Mouse (Mus musculus) frontal cortex, adult 2 months (tissue): ENCODE results near the gene Ttc28. TPM values are rescaled to one million over a fixed set of nuclear protein-coding genes. Genes with fewer than 3 reads are reported as not detected.

ENCODE experiments used
- DNase-seq, 2 experiments: peaks; one replicate each; pipeline ENCODE4 v3.0.0; 2022; ENCODE audit warnings: low spot score in 1 of 2; ENCODE audit errors: extremely low spot score in 1 of 2
- polyA plus RNA-seq: library from polyadenylated mRNA; depleted of rRNA; stranded (reverse); fragments of >200 nt; gene quantifications from 2 replicates; pipeline ENCODE4 v1.2.3, GENCODE M21; 2012

Gene Ttc28
- polyA plus RNA-seq, 1 experiment, result 7.3 TPM

- DNase-seq, result no peak
These were observed 162.3 kb downstream of the Ttc28 start for GRCm38 (mm10) chr5:111041952-111042351.

- no peak for DNase-seq
These were observed 164.6 kb downstream of the Ttc28 start for GRCm38 (mm10) chr5:111044193-111044592.

DNA sequence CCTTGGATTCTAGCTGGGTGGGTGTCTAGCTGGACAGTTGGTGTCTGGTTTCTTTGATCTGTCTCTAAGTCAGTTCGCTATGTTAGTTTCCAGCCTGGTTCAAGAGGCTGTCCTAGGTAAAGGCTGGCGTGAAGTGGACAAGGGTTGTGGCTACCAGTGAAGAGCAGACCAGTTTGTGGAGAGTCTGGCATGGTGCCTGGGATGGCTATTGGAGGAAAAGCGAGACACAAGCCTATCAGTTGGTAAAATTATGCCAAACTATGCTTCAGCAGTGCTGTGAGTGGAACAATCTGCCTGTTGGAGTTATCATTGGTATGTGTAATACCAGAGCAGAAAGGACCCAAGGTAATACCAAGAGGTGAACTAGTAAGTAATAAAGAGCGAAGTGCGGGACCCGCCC, 166.8 kb downstream of the Ttc28 start:
- DNase-seq, result no peak

DNA sequence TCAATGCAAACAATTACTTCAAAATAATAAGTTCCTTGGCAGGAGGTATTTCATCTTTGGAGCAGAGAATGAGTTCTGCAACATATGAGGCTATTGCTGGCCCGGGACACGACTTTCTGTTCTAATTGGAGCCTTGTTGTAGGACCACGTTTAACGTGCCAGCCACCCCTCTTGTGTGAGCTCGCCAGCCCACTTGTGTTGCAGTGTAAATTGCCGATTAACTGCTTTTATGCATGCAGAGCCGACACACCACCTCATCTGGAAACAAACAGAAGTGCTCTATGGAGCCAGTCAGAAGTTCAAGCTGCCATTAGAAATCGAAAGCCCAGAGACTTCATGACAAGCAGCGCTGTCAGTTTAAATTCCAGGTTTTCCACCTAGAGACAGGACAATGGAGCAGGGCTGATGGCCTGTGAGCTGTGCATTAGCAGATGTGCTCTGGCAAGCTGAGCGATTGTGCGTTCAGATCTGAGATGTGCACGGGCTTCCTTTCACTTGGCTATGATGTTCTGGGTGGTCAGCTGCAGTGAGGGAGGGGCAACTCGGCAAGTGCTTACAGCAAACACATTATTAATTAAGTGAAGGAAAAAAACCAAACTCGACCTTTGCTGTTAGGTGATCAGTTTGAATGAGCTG, 167.4 kb downstream of the Ttc28 start:
- no peak for DNase-seq

- DNase-seq, result no peak
These were observed 168.4 kb downstream of the Ttc28 start for GRCm38 (mm10) chr5:111048036-111048435.

DNA sequence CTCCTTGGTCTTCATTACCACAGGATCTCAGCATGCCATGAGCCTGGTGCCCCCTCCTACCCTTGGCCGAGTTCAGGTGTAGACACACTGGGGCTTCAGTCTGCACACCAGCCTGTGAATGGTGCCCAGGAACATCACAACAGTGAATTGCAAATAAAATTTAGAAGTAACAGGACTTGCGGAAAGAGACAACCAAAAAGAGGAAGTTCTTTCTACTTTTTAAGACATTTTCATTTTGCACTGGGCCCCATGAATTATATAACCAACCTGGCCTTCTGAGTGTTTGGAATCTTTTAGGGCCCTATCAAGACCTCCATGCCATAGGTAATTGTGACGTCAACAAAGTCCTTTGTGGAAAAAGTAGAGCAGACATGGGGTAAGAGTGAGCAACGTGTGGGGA, 170.0 kb downstream of the Ttc28 start:
- DNase-seq, result no peak

DNA sequence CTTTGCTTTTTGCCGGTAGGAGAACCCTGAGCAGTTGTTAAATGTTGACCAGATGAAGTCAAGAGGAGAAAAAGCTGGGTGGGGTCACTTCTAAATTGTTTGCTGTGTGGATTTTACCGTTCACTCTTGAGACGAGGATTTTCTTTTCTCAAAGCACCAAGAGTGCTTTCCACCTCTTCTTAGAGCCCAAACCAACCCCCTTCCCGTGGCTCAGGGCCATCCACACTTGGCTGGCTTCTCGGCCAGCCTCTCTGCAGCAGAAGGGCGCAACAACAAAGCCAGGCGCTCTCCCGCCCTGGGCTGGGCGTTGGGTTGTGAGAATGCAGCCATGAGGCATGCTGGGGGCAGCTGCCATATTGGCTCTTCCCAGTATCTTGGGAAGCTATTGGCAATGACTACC, 170.5 kb downstream of the Ttc28 start:
- DNase-seq, result no peak

GRCm38 (mm10) chr5:111054380-111054779, 174.8 kb downstream of the Ttc28 start:
- no peak for DNase-seq

DNA sequence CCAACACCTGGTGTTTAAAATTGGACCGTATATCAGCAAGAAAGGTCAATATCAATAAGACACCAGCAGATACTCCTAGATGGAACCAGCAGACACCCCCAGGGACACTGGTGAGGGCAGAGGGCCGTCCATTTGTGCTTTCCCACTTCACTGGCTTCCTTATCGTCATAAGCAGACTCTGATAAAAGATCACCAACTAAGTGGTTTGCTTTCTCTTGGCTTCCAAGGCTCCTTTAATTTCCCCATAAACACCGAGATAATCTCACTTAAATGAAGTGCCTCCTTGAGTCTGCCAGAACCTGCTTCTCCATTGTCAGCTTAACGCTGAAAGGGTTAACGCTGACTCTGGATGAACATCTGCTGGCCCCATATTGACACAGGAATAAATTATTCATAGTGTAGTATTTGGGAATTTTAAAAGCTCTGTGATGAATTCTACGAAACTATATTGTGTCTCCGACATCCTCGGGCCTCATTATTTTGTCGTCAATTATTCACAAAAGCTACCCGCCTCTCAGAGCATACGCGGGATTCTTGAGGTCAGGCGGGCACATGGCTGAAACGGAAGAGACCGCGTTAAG, 175.3 kb downstream of the Ttc28 start:
- no peak for DNase-seq

- DNase-seq, result peak; percentile 14 to 45
These were observed 175.9 kb downstream of the Ttc28 start for GRCm38 (mm10) chr5:111055507-111055906.

DNA sequence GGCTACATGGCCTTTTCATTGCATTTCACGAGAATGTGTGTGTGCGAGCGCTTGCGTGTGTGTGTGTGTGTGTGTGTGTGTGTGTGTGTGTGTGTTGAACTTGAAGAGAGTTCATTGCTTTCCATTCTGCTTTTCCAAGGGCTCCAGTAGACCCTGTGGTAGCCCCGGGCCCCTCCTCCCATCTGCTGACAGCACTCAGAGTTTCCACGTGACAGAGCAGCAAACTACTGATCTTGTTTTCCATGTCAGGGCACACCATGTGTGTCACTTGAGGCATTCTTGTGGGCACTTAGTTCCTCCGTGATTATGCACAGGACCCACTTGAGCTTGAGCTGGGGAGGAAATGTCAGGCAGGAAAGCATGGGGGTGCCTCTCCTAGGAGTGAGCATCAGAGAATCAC, 177.5 kb downstream of the Ttc28 start:
- no peak for DNase-seq

DNA sequence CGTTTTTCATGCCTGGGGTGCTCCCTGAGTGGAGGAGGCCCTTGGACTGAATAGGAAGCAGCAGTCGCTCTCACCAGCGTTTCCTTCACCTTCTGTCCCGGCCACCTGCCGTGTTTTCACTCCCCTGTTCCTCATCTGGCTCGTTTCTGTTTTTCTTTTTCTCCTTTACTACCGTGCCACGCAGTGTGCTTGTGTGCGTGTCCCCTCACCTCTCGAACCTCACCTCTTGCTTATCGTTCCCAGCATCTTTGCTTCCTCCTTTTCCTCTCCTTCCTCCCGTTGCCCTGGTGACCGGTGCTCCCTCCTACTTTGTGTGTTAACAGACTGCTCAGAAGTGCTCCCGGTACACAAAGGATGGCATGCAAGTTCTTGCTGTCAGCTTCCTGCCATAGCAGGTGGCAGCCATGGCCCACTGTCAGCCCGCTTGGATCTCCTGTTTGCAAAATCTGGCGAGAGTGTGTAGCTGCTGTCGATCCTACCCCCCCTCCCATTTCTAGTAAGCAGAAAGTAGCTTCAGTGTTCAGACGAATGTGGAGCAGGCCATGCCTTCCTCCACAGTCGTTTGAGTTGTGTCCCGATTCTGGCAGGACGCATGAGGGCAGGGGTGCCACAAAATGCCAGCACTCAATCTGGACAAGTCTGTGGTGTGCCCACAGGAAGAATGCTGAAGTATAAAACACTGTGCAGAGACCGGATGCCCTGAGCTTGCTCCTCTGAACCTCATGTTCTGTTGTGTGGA, 179.0 kb downstream of the Ttc28 start:
- peak; percentile 28 to 31 for DNase-seq

DNA sequence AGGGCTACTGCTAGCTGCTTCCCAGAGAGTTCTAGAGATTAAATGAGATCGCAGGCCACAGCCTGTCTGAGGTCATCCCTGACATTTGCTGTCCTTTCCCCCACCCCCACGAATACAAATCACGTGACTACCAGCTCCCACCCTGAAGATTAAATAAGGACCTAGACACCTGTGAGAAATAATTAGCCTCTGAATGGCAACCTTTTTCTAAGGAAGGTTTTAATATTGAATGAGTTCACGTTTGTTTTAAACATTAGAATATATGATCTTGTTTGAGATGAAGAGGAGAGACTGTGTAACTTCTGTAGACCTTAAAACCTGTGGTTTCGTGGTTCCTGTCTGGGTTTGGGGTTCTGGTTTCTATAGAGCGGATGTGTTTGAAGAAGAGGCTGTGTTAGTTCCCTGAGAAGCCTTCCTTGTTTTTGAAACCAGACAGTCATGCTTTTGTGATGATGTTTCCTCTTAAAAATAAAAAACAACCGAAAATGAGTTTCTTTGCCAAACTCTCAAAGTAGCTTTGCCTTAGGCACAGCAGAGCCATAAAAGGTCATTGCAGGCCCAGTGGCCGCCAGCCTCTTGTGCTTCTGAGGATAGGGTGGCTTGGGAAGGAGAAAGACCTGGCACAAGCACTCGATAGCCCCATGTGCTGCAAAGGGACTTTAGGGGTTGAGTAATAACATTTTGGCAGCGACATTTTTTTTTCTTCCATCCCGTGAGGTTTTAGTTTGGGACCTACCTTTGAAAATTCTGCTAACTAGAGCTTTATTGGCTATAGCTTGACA, 179.7 kb downstream of the Ttc28 start:
- no peak for DNase-seq

- DNase-seq, result no peak
These were observed 180.7 kb downstream of the Ttc28 start for GRCm38 (mm10) chr5:111060246-111060745.

GRCm38 (mm10) chr5:111063155-111063554, 183.6 kb downstream of the Ttc28 start:
- no peak for DNase-seq

DNA sequence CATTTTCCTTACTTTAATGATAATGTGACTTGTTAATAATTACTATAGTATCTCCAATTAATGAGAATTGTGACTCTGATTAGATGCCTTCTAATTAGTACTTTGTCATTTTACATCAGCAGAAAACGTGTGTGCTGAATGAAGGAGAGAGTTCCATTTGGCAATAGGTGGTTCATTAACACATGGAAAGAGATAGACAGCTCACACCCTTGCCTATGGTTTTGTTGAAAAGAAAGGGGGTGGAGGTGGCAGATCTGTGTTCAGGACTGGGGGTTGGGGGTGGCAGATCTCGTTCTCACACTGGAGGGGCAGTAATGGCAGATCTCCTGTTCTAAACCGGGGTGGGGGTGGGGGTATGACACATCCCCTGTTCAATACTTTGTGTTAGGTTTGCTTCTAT, 184.4 kb downstream of the Ttc28 start:
- no peak for DNase-seq

- no peak for DNase-seq
These were observed 186.2 kb downstream of the Ttc28 start for GRCm38 (mm10) chr5:111065770-111066169.

- DNase-seq, result no peak
These were observed 189.9 kb downstream of the Ttc28 start for GRCm38 (mm10) chr5:111069503-111069902.

DNA sequence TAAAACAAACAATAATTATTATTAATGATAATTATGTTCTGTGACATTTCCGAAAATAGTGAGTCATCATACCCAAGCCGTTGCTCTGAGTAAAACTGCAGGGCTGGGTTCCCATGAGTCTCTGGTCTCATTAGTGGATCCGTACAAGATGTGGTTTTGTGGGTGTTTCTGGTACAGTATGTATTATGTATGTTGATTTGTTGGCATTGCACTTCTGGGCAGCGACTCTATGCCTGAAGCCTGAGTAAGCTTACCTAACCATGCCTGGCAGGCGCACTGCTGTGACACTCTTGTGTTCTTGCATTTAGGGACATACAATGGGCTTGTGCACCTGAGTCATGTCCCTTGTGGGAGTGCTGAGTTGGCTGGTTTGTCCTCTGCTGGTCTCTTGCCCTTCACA, 190.3 kb downstream of the Ttc28 start:
- DNase-seq, result no peak

- DNase-seq, result no peak
These were observed 190.8 kb downstream of the Ttc28 start for GRCm38 (mm10) chr5:111070361-111070760.

GRCm38 (mm10) chr5:111073316-111073736, 193.7 kb downstream of the Ttc28 start:
- DNase-seq, result no peak
